Mouse (Mus musculus): ENCODE results near the gene Mvb12a.

The Mvb12a gene

GRCm38 (mm10) chr8:71591471-71592373 lies 49.0 kb downstream of the Mvb12a start, which contains the start of gene Pgls:
Gene Pgls, plus strand, starts transcription at chr8:71592176.
- intact Hi-C loops (cut with DNase I), result no loop called here

- intact Hi-C loops (cut with DNase I), result no loop called here
Observed at GRCm38 (mm10) chr8:71592374-71593170, 49.9 kb downstream of the Mvb12a start.

DNA sequence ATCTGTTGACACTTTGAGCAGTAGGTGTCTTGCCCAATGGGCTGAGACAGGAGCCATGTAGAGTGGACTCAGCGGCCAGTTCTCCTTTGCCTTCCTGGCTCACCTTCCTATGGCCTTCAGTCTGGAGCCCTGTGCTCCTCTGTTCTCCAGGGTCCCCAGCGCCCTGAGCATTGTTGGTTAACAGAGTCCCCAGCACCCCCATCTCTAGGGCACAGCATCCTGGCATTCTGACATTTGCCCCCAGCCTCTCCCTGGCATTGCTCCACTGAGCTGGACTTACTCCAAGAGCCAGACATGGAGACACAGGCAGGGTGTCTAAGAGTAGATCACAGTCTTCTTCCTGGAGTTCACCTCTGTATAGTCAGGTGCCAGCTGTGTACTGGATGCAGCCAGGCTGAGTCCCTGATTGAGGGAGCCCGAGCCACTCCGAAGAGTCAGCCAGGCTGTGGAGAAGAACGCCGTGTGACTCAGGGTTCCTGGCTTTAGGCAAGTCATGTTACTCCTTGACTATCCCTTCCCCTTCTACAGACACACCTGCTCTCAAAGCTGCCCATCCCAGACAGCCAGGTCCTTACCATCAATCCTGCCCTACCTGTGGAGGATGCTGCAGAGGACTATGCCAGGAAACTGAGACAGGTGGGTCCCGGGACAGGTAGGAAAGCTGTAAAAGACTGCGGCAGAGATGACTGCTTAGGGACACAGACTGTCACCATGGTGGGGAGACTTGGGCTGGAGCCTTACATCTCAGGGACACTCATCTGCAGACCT lies 51.0 kb downstream of the Mvb12a start:
- intact Hi-C loops (cut with DNase I), result no loop called here

GRCm38 (mm10) chr8:71594324-71594722 lies 51.6 kb downstream of the Mvb12a start:
- intact Hi-C loops (cut with DNase I), result no loop called here

- intact Hi-C loops (cut with DNase I), result loop anchor here (1.0 to 2.0 kb wide), 2 partner anchors 35 to 65 kb away; no protein-coding TSS in a partner anchor
Observed at GRCm38 (mm10) chr8:71595862-71596261, 53.1 kb downstream of the Mvb12a start.

- intact Hi-C loops (cut with DNase I), result loop anchor here (1.0 to 2.0 kb wide), 2 partner anchors 35 to 64 kb away; no protein-coding TSS in a partner anchor
Observed at GRCm38 (mm10) chr8:71596384-71596783, 53.7 kb downstream of the Mvb12a start.

DNA sequence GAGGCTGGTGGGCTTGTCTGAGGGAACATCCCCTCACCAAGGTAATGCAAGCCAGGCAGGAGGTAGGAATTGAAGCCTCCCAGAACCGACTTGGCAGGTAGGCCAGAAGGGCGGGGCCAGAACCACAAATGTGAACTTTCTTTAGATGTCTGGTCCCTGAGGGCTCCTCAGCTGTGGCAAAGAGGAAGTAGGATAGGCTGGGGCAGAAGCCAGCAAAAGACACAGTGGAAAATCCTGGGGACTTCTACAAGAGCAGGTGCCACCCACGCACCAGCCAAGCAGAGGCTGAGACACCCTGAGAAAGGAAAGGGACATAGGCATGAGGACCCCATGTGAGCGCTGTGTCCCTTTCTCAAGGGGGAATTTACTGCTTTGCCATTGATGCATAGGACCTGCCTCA lies 54.1 kb downstream of the Mvb12a start:
- intact Hi-C loops (cut with DNase I), result loop anchor here (1.0 to 2.0 kb wide), 2 partner anchors 35 to 64 kb away; no protein-coding TSS in a partner anchor

DNA sequence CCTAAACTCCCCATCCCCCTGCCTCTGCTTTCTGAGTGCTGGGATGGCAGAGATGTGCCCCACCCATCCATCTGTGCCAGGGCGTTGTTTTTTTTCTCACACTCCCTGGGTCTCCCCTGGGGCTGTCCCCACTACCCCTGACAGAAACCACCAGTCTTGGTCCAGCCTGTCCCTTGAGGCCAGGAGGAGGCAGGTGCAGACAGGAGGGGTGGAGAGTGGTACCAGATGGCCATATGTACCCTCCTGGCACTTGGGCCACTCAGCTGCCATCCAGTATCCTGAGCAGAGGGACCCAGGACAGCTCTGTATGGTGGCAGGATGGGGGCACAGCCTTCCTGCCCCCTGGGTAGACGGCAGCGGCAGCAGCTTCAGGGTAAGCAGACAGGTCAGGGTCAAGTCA lies 54.7 kb downstream of the Mvb12a start, which contains the start of gene Fam129c:
Gene Fam129c, plus strand, starts transcription at position 198 of the 400 bp plus-strand sequence.
- intact Hi-C loops (cut with DNase I), result loop anchor here (2.0 kb wide), 1 partner anchor 63 kb away; no protein-coding TSS in a partner anchor

Data from adrenal gland (tissue).